Comparison of ENCODE assay signal across 9 mouse cellular contexts in the genomic region with DNA sequence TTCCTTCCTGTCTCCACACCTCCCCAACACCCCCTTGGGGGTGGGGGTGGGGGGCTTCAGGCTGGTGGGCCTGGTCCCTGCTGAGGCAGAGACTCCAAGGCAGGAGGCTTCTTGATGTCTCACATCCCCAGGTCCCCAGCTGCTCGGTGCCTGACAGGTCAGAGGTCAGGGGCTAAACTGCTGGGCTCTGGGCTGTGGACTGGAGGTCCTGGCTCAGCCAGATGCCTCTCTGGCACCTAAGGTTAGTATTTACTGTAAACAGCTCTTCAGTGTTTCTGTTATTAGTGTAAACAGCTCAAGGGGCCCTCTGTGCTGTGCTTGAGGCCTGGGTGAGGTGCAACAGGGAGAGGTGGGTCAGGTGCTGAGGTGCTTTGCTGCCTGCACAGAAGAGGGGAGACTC.
DNase-seq lines count a peak whose midpoint lies in the region; ATAC-seq and TF ChIP-seq lines count a peak whose summit lies in the region.
"Had no signal": no experiment of that assay in that cellular context is flagged by ENCODE, and none has a peak within 500 bp of the region (broad histone marks: within the 10 kb centered on the region; RNA-seq: fewer than 3 reads in every experiment).

No protein-coding gene starts in this region.

- 0 out of 2 replicates have a peak, but pooled peaks cover 10% of the 10 kb centered on the region for H3K27me3 ChIP-seq in heart, embryonic 15.5 days
- no peaks in the 10 kb centered on the region for H3K27me3 ChIP-seq in liver, postnatal 0 days (ENCODE audit: insufficient read depth, low read length)
- H3K27me3 ChIP-seq in liver, embryonic 12.5 days (replicated peaks), result no peaks in the 10 kb centered on the region
- H3K27me3 ChIP-seq in embryonic facial prominence, embryonic 12.5 days, result no peaks in the 10 kb centered on the region
- H3K27me3 ChIP-seq in neural tube, embryonic 14.5 days (ENCODE audit: control insufficient read depth, insufficient read depth, low read length), result no peaks in the 10 kb centered on the region

- WGBS in heart, embryonic 15.5 days, result 50% methylated on average over 1 of the region's 1 CpGs
- 38% methylated on average over 1 of the region's 1 CpGs for WGBS in liver, postnatal 0 days (ENCODE audit: insufficient replicate concordance)
- 58% methylated on average over 1 of the region's 1 CpGs for WGBS in liver, embryonic 12.5 days (ENCODE audit: insufficient replicate concordance)
- WGBS in embryonic facial prominence, embryonic 12.5 days, result 8% methylated on average over 1 of the region's 1 CpGs
- 19% methylated on average over 1 of the region's 1 CpGs for WGBS in neural tube, embryonic 14.5 days

- no peak overlapping the region for H3K4me2 ChIP-seq in heart, embryonic 15.5 days
- no peak overlapping the region for H3K4me2 ChIP-seq in liver, postnatal 0 days (ENCODE audit: low read depth, low read length)
- H3K4me2 ChIP-seq in liver, embryonic 12.5 days, result no peak overlapping the region
- H3K4me2 ChIP-seq in embryonic facial prominence, embryonic 12.5 days (replicated peaks), result peak overlapping the region; percentile 10; the same call in 1 of the 2 replicates
- H3K4me2 ChIP-seq in neural tube, embryonic 14.5 days (ENCODE audit: low read depth, low read length), result no peak overlapping the region

- no peaks in the 10 kb centered on the region for H3K9me3 ChIP-seq in heart, embryonic 15.5 days (replicated peaks)
- H3K9me3 ChIP-seq in liver, postnatal 0 days (ENCODE audit: low read length), result no peaks in the 10 kb centered on the region
- H3K9me3 ChIP-seq in liver, embryonic 12.5 days (replicated peaks), result no peaks in the 10 kb centered on the region
- no peaks in the 10 kb centered on the region for H3K9me3 ChIP-seq in embryonic facial prominence, embryonic 12.5 days
- H3K9me3 ChIP-seq in neural tube, embryonic 14.5 days (ENCODE audit: control insufficient read depth, low read length), result no peaks in the 10 kb centered on the region

- TF ChIP-seq EP300 in liver, postnatal 0 days (IDR thresholded peaks at IDR 0.05; ENCODE audit: low read depth), result no peak

- H3K36me3 ChIP-seq in heart, embryonic 15.5 days, result no peaks in the 10 kb centered on the region
- no peaks in the 10 kb centered on the region for H3K36me3 ChIP-seq in liver, postnatal 0 days (replicated peaks; ENCODE audit: insufficient read depth, low read length)
- H3K36me3 ChIP-seq in liver, embryonic 12.5 days, result no peaks in the 10 kb centered on the region
- H3K36me3 ChIP-seq in embryonic facial prominence, embryonic 12.5 days, result peaks cover 3% of the 10 kb centered on the region; the same call in 1 of the 2 replicates
- no peaks in the 10 kb centered on the region for H3K36me3 ChIP-seq in neural tube, embryonic 14.5 days (ENCODE audit: control insufficient read depth, insufficient read depth, low read length)

- intact Hi-C loops in heart, postnatal 10 days (cut with DNase I), result no loop called here
- intact Hi-C loops in left cerebral cortex, postnatal 4 days (cut with DNase I), result no loop called here

- no peak for TF ChIP-seq CTCF in liver, postnatal 0 days (IDR thresholded peaks at IDR 0.05; ENCODE audit: low read depth)

- no peak overlapping the region for H3K27ac ChIP-seq in heart, embryonic 15.5 days
- H3K27ac ChIP-seq in liver, postnatal 0 days (ENCODE audit: low read depth), result peak overlapping the region; percentile 34; the same call in 1 of the 2 replicates
- no peak overlapping the region; the same call in 1 of the 2 replicates for H3K27ac ChIP-seq in liver, embryonic 12.5 days
- H3K27ac ChIP-seq in embryonic facial prominence, embryonic 12.5 days, result peak overlapping the region; percentile 61
- no peak overlapping the region for H3K27ac ChIP-seq in neural tube, embryonic 14.5 days (ENCODE audit: low read depth, low read length)

- H3K4me1 ChIP-seq in heart, embryonic 15.5 days (replicated peaks), result peaks cover 60% of the 10 kb centered on the region
- H3K4me1 ChIP-seq in liver, postnatal 0 days (ENCODE audit: insufficient read depth), result peaks cover 35% of the 10 kb centered on the region
- peaks cover 97% of the 10 kb centered on the region for H3K4me1 ChIP-seq in liver, embryonic 12.5 days
- H3K4me1 ChIP-seq in embryonic facial prominence, embryonic 12.5 days, result peaks cover 96% of the 10 kb centered on the region
- H3K4me1 ChIP-seq in neural tube, embryonic 14.5 days (ENCODE audit: control insufficient read depth, insufficient read depth, low read length), result 0 out of 2 replicates have a peak, but pooled peaks cover 15% of the 10 kb centered on the region

- no peak overlapping the region for H3K4me3 ChIP-seq in heart, embryonic 15.5 days
- H3K4me3 ChIP-seq in liver, postnatal 0 days (ENCODE audit: low read depth, low read length), result no peak overlapping the region
- H3K4me3 ChIP-seq in liver, embryonic 12.5 days, result no peak overlapping the region
- no peak overlapping the region for H3K4me3 ChIP-seq in embryonic facial prominence, embryonic 12.5 days
- H3K4me3 ChIP-seq in neural tube, embryonic 14.5 days (ENCODE audit: low read depth, low read length), result no peak overlapping the region

- DNase-seq in heart, postnatal 10 days, result no peak
- no peak for DNase-seq in liver, postnatal 0 days
- DNase-seq in retina, embryonic 14.5 days (ENCODE audit: low spot score), result no peak
- no peak for DNase-seq in left cerebral cortex, postnatal 4 days
- DNase-seq: thymus, postnatal 25 days had no signal

- ATAC-seq in heart, embryonic 15.5 days (replicated peaks; ENCODE audit: insufficient number of reproducible peaks, insufficient read depth, low FRiP score, low read depth), result no peak; the same call in 1 of the 2 replicates
- ATAC-seq in liver, postnatal 0 days, result no peak
- ATAC-seq in liver, embryonic 12.5 days, result no peak
- ATAC-seq in embryonic facial prominence, embryonic 12.5 days (ENCODE audit: insufficient number of reproducible peaks, insufficient read depth, low FRiP score, low TSS enrichment), result no peak
- no peak for ATAC-seq in neural tube, embryonic 14.5 days (ENCODE audit: low read depth)

- 0 out of 2 replicates have a peak overlapping the region, but pooled peaks have one; percentile 6 for H3K9ac ChIP-seq in heart, embryonic 15.5 days
- no peak overlapping the region; the same call in 1 of the 2 replicates for H3K9ac ChIP-seq in liver, postnatal 0 days (replicated peaks)
- no peak overlapping the region for H3K9ac ChIP-seq in liver, embryonic 12.5 days
- H3K9ac ChIP-seq in embryonic facial prominence, embryonic 12.5 days, result no peak overlapping the region
- H3K9ac ChIP-seq in neural tube, embryonic 14.5 days (replicated peaks; ENCODE audit: low read depth, low read length), result peak overlapping the region; percentile 28; the same call in 1 of the 2 replicates

Comparison
In these comparisons a context has a peak if more than half of its experiments do, and no peak if none do; other contexts are left out.
1. H3K27ac ChIP-seq: peak in liver, postnatal 0 days (single experiment) and embryonic facial prominence, embryonic 12.5 days (single experiment); none in heart, embryonic 15.5 days (single experiment), liver, embryonic 12.5 days (single experiment) and neural tube, embryonic 14.5 days (single experiment).
2. H3K9ac ChIP-seq: peak in heart, embryonic 15.5 days (single experiment) and neural tube, embryonic 14.5 days (single experiment); none in liver, postnatal 0 days (single experiment), liver, embryonic 12.5 days (single experiment) and embryonic facial prominence, embryonic 12.5 days (single experiment).